Mouse (Mus musculus) heart, embryonic 14.5 days (tissue): ENCODE results near the gene Bcl11a. TPM values are rescaled to one million over a fixed set of nuclear protein-coding genes. Genes with fewer than 3 reads are reported as not detected.

Source experiments
- ATAC-seq: fragments of 200-750 bp; cut with Nextera tagmentation; 2 replicates; pipeline ENCODE4 v1.8.0; 2017; ENCODE audit warnings: low read depth, moderate TSS enrichment; ENCODE audit not compliant: insufficient number of reproducible peaks, insufficient read depth, low FRiP score
- H3K27ac ChIP-seq, 2 experiments: fragments of 200-500 bp in 1 of 2; fragments of 300-500 bp in 1 of 2; sonication (generic) in 1 of 2; replicated peaks in 1 of 2; 2 replicates each; pipeline ENCODE4 v1.5.1; 2012 to 2014; ENCODE audit warnings: low read depth in 2 of 2, low read length in 2 of 2, control low read depth in 1 of 2, mild to moderate bottlenecking in 1 of 2, mixed read lengths in 1 of 2; ENCODE audit not compliant: control insufficient read depth in 1 of 2, insufficient read depth in 1 of 2
- H3K27me3 ChIP-seq: fragments of 300-500 bp; sonication (generic); 2 replicates; pipeline ENCODE4 v1.6.1; 2014; ENCODE audit warnings: mild to moderate bottlenecking, low read length, control low read depth; ENCODE audit not compliant: control insufficient read depth, insufficient read depth
- H3K36me3 ChIP-seq: fragments of 300-500 bp; sonication (generic); 2 replicates; pipeline ENCODE4 v1.6.1; 2014; ENCODE audit warnings: mild to moderate bottlenecking, control low read depth, low read length, mixed read lengths; ENCODE audit not compliant: control insufficient read depth, insufficient read depth
- H3K4me1 ChIP-seq, 2 experiments: fragments of 200-500 bp in 1 of 2; fragments of 300-500 bp in 1 of 2; sonication (generic) in 1 of 2; 2 replicates each; pipeline ENCODE4 v1.6.1; 2012 to 2014; ENCODE audit warnings: low read length in 2 of 2, control low read depth in 1 of 2, mixed read lengths in 1 of 2; ENCODE audit not compliant: control insufficient read depth in 2 of 2, insufficient read depth in 2 of 2
- H3K4me2 ChIP-seq: fragments of 300-500 bp; sonication (generic); 2 replicates; pipeline ENCODE4 v1.6.1; 2014; ENCODE audit warnings: mild to moderate bottlenecking, low read length
- H3K4me3 ChIP-seq, 2 experiments: fragments of 200-500 bp in 1 of 2; fragments of 300-500 bp in 1 of 2; sonication (generic) in 1 of 2; 2 replicates each; pipeline ENCODE4 v1.5.1; 2012 to 2014; ENCODE audit warnings: low read length in 2 of 2, mild to moderate bottlenecking in 2 of 2, control low read depth in 1 of 2, low read depth in 1 of 2, moderate library complexity in 1 of 2; ENCODE audit not compliant: control insufficient read depth in 1 of 2, insufficient read depth in 1 of 2
- H3K9ac ChIP-seq: fragments of 300-500 bp; sonication (generic); 2 replicates; pipeline ENCODE4 v1.6.1; 2014; ENCODE audit warnings: mild to moderate bottlenecking, low read length
- H3K9me3 ChIP-seq: fragments of 300-500 bp; sonication (generic); 2 replicates; pipeline ENCODE4 v1.6.1; 2016; ENCODE audit warnings: low read length, control low read depth; ENCODE audit not compliant: control insufficient read depth
- WGBS: fragments of 180-500 bp; shearing (Covaris S2); extraction: QIAGEN DNeasy Blood & Tissue Kit; methylation state at CpG from one replicate; pipeline ENCODE4 v1.1.7; 2014; 5-methylcytosine and 5-hydroxymethylcytosine counted together
- polyA plus RNA-seq: library from polyadenylated mRNA; unstranded; fragments of >200 nt; fragmentation: Nextera tagmentation; extraction: Ambion mirVana; gene quantifications from 2 replicates; pipeline ENCODE4 v1.2.1, GENCODE M21; 2014

The Bcl11a gene
- polyA plus RNA-seq, 1 experiment from 2014 or later, result 17.3 TPM

DNA sequence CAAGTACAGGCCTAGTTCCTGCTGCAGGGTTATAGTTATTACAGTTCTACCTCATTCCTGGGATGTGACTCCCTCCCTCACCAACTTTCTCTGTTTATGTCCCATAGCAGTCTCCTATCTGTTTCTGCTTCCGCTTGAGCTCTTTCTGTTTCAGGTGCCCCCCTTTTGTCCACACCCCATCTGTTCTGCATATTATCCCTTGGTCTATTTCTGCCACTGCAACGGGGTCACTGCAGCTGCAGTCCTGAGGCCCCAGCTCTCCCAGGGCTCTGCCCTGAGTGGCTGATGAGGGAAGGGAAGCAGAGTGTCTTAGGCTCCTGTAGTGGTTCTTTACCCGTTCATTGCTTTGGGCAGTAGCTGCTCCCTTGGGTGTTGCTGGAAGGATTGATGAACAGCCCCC lies 55.6 kb downstream of the Bcl11a start:
- no peak overlapping the region for H3K9ac ChIP-seq
- no peaks in the 10 kb centered on the region for H3K9me3 ChIP-seq
- H3K27me3 ChIP-seq, result no peaks in the 10 kb centered on the region
- H3K27ac ChIP-seq, result no peak overlapping the region
- H3K4me1 ChIP-seq, result peaks cover 28 to 46% of the 10 kb centered on the region in 2 experiments
- H3K36me3 ChIP-seq, result no peaks in the 10 kb centered on the region
- no peak overlapping the region for H3K4me3 ChIP-seq
- 32% methylated on average over 3 of the region's 3 CpGs for WGBS
- ATAC-seq, result no peak
- H3K4me2 ChIP-seq, result no peak overlapping the region

DNA sequence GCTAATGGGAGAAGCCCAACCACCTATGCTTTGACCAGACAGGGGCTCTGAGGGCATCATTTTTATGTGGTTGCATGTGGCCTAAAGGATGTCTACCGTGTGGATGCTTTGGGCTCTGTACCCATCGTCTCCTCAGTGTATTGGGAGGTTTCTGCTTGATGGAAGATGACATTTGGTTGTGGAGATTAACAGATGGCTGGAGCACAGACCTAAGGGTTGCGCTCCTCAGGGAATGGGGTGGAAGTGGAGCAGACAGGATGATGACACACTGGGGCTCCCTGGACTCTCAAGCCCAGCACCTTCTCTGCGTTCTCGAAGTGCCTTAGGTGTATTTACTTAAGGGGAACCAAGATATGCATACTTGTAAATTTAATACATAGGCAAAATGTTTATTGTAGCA lies 56.1 kb downstream of the Bcl11a start:
- Histone ChIP-seq H3K27me3 (no peaks in the 10 kb centered on the region), H3K9ac (no peak overlapping the region), H3K4me1 (peaks cover 28 to 46% of the 10 kb centered on the region in 2 experiments), H3K9me3 (no peaks in the 10 kb centered on the region), H3K4me2 (no peak overlapping the region), H3K36me3 (no peaks in the 10 kb centered on the region), H3K27ac (no peak overlapping the region), H3K4me3 (no peak overlapping the region)
- ATAC-seq, result no peak
- 87% methylated on average over 5 of the region's 5 CpGs for WGBS

DNA sequence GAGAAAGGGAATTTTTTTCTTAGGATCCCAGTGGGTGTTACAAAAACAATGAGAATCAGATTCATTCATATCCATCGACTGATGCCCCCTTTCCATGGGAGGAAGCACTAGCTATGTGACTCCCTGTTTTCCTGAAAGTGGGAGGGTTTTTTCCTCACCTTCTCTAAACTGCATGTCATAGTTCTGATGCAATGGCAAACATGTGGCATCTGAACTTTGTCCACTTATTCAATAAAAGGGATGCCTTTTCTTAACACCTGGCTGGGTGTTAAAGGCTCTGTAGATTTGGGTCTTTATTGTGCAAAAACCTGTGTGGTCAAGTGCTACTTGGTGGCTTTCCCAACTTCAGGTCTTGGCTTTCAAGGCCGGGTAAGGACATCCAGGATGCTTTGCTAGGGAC lies 57.4 kb downstream of the Bcl11a start:
- Histone ChIP-seq H3K27me3 (no peaks in the 10 kb centered on the region), H3K4me1 (peaks cover 24 to 42% of the 10 kb centered on the region in 2 experiments), H3K36me3 (no peaks in the 10 kb centered on the region), H3K9ac (no peak overlapping the region), H3K9me3 (0 out of 2 replicates have a peak, but pooled peaks cover 4% of the 10 kb centered on the region), H3K4me2 (no peak overlapping the region), H3K27ac (no peak overlapping the region), H3K4me3 (no peak overlapping the region)
- 71% methylated on average over 2 of the region's 2 CpGs for WGBS
- no peak for ATAC-seq

DNA sequence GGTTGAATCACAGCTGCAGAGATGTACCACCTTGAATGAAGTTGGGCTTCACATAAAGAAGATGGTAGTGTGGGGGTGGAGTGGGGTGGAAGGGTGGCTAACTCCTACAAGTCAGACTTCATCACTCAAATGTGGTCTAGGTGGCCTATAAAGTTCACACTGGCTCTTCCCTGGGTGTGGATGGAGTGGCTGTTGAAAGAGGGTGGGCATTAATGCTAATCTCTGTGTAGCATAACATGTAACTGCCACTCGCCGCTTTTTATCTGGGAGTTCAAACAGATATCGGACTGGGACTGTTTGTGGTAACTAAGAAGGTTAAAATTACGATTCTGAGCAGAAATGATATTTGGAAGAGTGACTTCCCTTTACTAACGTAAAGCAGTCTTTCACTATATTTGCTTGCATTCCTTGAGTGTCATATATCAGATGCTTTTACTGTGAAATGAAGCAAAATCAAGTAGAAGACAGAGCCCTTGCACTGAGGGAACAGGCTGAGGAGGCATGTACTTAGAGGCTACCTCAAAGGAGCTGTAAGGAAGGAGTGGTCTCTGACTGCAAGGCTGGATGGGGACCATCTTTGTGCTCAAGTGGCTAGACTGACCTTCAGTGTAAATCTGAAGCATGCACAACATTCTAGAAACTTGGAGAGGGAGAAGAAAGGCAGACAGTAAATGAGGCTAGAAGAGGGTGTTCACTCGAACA lies 58.4 kb downstream of the Bcl11a start:
- 18% methylated on average over 6 of the region's 6 CpGs for WGBS

GRCm38 (mm10) chr11:24137891-24138290 lies 60.0 kb downstream of the Bcl11a start:
- no peak for ATAC-seq
- Histone ChIP-seq H3K4me1 (peaks cover 22 to 51% of the 10 kb centered on the region in 2 experiments), H3K27me3 (no peaks in the 10 kb centered on the region), H3K9me3 (0 out of 2 replicates have a peak, but pooled peaks cover 4% of the 10 kb centered on the region), H3K4me2 (no peak overlapping the region), H3K36me3 (no peaks in the 10 kb centered on the region), H3K9ac (no peak overlapping the region), H3K4me3 (no peak overlapping the region), H3K27ac (no peak overlapping the region)
- WGBS, result 91% methylated on average over 2 of the region's 2 CpGs

More for the DNA sequence above, 58.4 kb downstream of the Bcl11a start:
- Histone ChIP-seq H3K4me2 (no peak overlapping the region), H3K27ac (peak overlapping the region in 1 of 2 experiments; percentile 10; a peak in 1 of 4 replicates), H3K27me3 (no peaks in the 10 kb centered on the region), H3K9me3 (0 out of 2 replicates have a peak, but pooled peaks cover 4% of the 10 kb centered on the region), H3K9ac (no peak overlapping the region), H3K36me3 (no peaks in the 10 kb centered on the region), H3K4me1 (peaks cover 21 to 49% of the 10 kb centered on the region in 2 experiments), H3K4me3 (no peak overlapping the region)
- ATAC-seq, result no peak; the same call in 1 of the 2 replicates

- WGBS, result 72% methylated on average over 9 of the region's 9 CpGs
- Histone ChIP-seq H3K4me2 (no peak overlapping the region), H3K36me3 (no peaks in the 10 kb centered on the region), H3K4me3 (no peak overlapping the region), H3K9me3 (0 out of 2 replicates have a peak, but pooled peaks cover 4% of the 10 kb centered on the region), H3K9ac (no peak overlapping the region), H3K4me1 (peaks cover 19 to 42% of the 10 kb centered on the region in 2 experiments), H3K27me3 (no peaks in the 10 kb centered on the region), H3K27ac (no peak overlapping the region)
- no peak for ATAC-seq
Observed at GRCm38 (mm10) chr11:24138600-24139375, 60.9 kb downstream of the Bcl11a start.

DNA sequence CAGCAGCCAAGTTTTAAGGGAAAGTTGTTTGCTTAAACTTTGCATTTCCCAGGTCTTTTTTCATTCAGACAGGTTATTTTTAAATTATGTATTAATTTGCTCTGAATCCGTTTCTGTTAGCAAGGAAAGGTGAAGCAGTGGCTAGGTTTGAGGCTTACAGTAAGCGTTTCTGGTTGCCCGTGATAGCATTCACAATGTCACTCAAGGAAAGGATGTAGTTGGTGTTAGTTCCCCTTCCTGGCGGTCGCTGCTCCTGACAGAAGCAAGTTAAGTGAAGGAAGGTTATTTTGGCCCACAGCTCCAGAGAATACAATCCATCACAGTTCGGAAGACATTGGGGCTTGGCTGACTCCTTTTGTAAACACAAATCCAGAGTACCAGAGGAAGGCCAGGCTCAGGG lies 61.6 kb downstream of the Bcl11a start:
- Histone ChIP-seq H3K9me3 (0 out of 2 replicates have a peak, but pooled peaks cover 4% of the 10 kb centered on the region), H3K4me1 (peaks cover 19 to 41% of the 10 kb centered on the region in 2 experiments), H3K27ac (no peak overlapping the region), H3K27me3 (no peaks in the 10 kb centered on the region), H3K4me2 (no peak overlapping the region), H3K9ac (no peak overlapping the region), H3K36me3 (no peaks in the 10 kb centered on the region), H3K4me3 (no peak overlapping the region)
- WGBS, result 75% methylated on average over 6 of the region's 6 CpGs
- no peak for ATAC-seq
